Mouse (Mus musculus): ENCODE measurements around the gene Cyp2w1. TPM values are rescaled to one million over a fixed set of nuclear protein-coding genes. Genes with fewer than 3 reads are reported as not detected.
"Not testable (repeated sequence)": the region's sequence is repeated elsewhere in the genome, so short reads cannot be mapped to it uniquely, and the experiment has no call there.

The Cyp2w1 gene
- total RNA-seq, 1 experiment from 2014 or later, result not detected

DNA sequence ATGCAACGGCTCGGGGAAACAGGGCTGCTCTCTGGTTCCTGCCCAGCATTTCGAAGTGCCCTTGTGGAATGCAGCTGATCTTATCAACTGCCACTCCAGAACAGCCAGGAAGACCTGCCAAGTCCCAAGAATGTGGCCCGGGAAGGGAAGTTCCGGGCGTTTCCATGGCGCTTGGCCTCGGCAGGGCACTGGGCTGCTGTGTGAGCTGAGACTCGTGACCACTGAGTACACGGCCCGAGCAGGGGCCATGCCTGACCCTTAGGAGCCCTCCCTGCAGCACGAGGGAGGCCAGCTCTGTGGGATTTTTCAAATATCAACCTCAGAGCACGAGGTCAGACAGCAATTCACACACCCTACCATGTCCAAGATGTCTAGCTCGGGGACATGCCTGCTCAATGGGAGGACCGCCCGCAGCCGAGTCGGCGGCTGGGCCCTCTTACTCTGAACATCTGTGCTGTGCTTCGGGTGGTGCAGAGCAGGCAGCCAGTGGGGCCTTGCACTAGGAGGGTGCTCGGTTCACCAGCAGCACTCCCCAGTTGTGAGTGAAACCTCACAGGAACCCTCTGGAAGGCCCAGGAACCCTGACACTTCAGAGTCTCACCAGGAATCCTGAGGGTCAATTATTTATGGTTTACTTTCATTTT lies 26.7 kb downstream of the Cyp2w1 start:
- no peak for ATAC-seq (replicated peaks; ENCODE audit: insufficient number of reproducible peaks, low FRiP score, low TSS enrichment, poor library complexity, severe bottlenecking)

DNA sequence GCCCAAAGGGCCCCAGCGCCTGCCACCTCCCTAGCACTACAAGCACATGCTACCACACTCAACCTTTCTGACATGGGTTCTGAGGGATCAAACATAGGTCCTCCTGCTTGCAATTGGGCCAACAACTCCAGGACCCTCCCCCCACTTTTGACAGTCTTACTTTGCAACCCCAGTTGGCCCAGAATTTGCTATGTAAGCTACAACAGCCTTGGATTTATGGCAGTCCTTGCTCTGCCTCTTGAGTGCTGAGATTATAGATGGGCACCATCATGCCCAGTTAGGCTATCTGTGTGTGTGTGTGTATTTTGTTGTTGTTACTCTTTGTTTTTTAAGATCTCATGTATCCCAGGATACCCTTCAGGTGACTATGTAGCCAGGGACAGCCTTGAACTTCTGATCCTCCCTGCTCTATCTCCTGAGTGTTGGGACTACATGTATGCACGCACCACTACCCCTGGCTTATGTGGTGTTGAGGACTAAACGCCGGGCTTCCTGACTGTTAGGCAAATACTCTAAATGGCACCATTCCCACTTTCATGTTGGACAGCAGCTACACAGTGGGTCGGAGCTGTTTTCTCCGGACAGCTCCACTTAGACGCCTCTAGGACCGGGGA lies 27.5 kb downstream of the Cyp2w1 start:
- ATAC-seq (replicated peaks; ENCODE audit: insufficient number of reproducible peaks, low FRiP score, low TSS enrichment, poor library complexity, severe bottlenecking), result no peak

GRCm38 (mm10) chr5:139380385-139381248 lies 28.2 kb downstream of the Cyp2w1 start:
- ATAC-seq (replicated peaks; ENCODE audit: insufficient number of reproducible peaks, low FRiP score, low TSS enrichment, poor library complexity, severe bottlenecking), result peak; percentile 59

- no peak for ATAC-seq (replicated peaks; ENCODE audit: insufficient number of reproducible peaks, low FRiP score, low TSS enrichment, poor library complexity, severe bottlenecking)
Measured at GRCm38 (mm10) chr5:139381586-139382513, 29.4 kb downstream of the Cyp2w1 start.

DNA sequence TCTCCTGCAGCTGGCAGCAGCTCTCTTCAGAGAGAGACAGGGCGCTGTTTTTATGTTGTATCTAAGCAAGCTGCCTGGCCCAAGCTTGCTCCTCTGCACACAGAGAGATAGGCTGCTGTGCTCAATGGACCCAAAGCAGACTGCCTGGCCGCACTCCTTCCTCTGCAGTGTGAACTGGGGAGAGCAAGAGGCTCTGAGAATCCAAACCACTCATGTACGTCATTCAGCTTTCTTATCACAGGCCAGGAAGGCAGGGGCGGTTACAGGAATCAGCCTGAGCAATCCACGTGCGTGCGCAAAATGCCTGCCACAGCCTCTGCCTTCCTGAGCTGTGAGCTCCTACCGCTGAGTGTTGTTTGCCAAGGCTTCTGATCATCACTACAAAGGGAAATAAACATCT lies 30.3 kb downstream of the Cyp2w1 start:
- ATAC-seq (replicated peaks; ENCODE audit: insufficient number of reproducible peaks, low FRiP score, low TSS enrichment, poor library complexity, severe bottlenecking), result 0 out of 2 replicates have a peak, but pooled peaks have one; percentile 5

DNA sequence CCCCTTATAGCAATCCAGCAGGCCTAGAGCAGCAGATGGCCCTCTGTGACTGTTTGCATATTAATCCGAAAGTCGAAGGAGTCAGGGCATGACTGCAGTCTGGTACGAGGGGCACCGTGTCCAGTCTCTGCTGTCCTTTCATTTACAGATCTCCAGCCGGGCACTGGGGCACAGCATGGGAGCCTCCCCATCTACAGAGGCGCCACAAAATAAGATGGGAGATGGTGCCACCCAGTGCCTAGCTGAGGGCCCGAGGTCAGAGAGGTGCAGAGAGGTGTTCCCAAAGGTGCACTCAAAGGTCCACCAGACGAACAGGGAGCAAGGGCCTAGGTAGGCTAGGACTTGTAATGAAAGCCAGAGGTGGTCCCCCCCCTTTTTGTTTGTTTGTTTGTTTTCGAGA lies 30.8 kb downstream of the Cyp2w1 start:
- no peak for ATAC-seq (replicated peaks; ENCODE audit: insufficient number of reproducible peaks, low FRiP score, low TSS enrichment, poor library complexity, severe bottlenecking)

DNA sequence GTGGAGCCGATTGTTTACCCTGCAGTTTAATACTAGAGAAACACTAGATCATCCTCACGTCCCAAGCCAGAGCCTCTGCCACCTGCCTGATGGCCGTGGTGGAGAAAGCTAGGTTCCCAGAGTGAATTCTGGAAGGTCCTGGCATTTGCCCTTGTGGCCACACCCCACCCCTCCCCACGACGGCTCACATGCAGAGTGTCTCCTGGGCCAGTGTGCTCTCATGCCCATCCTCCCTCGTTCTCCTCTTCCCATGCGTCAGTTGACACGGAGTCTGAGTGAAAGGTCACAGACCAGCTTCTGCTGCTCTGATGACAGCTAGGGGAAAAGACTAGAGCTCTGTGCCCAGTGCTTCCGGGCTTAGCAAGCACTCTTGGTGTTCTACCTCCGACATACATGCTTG lies 32.1 kb downstream of the Cyp2w1 start:
- no peak for ATAC-seq (replicated peaks; ENCODE audit: insufficient number of reproducible peaks, low FRiP score, low TSS enrichment, poor library complexity, severe bottlenecking)

- no peak for ATAC-seq (replicated peaks; ENCODE audit: insufficient number of reproducible peaks, low FRiP score, low TSS enrichment, poor library complexity, severe bottlenecking)
Measured at GRCm38 (mm10) chr5:139386047-139386446, 33.6 kb downstream of the Cyp2w1 start.

DNA sequence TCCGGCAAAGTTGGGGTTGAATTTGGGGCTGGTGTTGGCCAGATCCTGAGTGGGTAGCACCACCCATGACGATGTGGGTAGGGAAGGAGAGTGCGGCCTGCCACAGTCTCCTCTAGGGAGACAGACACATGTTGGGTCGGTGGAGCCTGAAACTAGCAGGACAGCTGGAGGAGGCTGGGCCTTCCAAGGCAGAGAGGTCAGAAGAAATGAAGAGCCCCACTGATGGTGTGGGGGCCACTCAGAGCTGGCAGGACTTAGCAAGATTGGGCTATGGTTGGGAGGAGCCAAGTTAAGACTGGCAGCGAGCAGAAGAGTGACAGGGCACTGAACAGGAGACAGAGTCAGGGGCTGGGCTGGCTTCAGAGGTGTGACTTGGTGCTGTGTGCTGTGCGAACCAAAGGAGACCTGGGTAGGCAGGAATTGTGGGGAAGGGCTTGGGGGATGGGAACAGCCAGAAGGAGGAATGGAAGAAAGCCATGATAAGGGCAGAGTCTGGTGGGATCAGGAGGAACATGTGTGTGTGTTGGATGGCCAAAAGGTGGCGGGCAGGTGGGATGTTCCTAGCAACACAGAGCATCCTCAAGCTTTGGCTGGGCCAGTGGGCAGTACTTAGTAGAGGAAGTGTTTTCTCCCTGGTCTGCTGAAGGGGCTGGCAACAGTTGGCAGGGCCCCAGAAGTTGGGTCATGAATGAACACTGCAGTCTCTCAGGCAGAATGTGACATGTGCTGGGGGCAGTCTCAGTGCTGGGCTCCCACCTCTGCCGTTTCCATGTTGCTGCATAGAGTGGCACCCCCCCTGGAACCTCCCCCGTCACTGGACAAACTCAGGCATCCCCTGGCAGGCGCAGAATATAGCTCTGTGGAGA lies 35.1 kb downstream of the Cyp2w1 start:
- ATAC-seq (replicated peaks; ENCODE audit: insufficient number of reproducible peaks, low FRiP score, low TSS enrichment, poor library complexity, severe bottlenecking), result no peak

GRCm38 (mm10) chr5:139388195-139388570 lies 35.8 kb downstream of the Cyp2w1 start:
- ATAC-seq (replicated peaks; ENCODE audit: insufficient number of reproducible peaks, low FRiP score, low TSS enrichment, poor library complexity, severe bottlenecking), result no peak

DNA sequence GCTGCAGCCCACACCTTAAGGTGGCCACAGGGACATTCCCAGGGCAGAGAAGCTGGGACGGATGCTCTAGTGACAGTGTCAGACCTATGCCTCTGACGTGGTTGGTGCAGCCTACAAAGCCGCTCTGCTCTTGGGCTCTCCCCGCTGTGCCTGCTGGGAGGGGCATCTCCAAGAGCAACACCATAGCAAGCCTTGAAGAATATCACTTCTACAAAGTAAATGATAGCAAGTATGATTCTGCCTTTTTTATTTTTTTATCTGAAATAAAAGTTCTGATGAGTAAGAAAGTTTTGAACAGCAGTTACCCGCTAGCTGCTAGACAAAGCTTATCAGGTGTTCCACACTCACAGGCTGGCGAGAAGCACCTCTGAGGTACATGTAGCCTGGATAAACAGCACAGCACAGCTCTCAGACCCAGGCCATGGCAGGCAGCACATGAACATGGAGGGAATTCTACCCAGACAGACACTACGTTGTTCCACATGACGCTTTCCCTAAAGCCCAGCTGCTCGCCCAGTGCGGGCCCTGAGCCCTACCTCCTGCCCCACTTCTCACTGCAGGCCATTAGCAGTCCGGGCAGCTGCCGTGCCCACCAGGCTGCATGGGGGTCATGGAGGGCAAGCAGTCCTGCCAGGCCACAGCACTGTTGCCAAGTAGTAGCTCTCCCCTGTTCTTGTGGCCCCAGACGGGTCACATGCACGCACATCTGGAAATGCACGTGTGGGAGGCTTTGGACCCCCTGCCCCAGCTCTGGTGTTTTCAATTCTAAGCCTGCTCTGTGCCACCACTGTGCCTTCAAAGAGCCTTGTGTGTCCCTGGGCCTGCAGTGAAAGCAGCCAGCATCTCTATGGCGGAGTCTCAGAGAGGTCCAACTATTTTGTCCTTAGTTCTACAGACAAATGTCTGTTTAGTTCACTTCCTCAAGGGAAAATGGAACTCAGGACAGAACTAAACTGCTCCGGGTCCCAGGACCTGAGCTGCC lies 36.6 kb downstream of the Cyp2w1 start:
- no peak for ATAC-seq (replicated peaks; ENCODE audit: insufficient number of reproducible peaks, low FRiP score, low TSS enrichment, poor library complexity, severe bottlenecking)

DNA sequence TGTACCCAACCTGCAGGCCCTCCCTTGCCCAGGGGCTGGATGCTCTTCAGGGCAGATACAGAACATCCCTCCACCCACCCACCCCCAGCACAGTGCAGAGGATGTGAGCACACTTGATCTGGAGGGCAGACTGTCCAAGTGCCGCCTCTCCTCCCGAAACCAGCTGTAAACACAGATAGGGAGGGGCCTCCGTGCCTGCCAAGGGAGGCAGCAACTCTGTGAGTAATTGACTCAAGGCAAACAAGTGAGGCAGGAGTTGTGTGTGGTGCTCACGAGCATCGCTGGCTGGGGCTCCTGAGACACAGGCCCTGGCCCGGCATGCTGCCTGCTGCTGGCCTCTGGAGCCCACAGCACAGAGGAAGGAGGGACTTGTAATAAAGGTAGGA lies 37.3 kb downstream of the Cyp2w1 start:
- no peak for ATAC-seq (replicated peaks; ENCODE audit: insufficient number of reproducible peaks, low FRiP score, low TSS enrichment, poor library complexity, severe bottlenecking)

DNA sequence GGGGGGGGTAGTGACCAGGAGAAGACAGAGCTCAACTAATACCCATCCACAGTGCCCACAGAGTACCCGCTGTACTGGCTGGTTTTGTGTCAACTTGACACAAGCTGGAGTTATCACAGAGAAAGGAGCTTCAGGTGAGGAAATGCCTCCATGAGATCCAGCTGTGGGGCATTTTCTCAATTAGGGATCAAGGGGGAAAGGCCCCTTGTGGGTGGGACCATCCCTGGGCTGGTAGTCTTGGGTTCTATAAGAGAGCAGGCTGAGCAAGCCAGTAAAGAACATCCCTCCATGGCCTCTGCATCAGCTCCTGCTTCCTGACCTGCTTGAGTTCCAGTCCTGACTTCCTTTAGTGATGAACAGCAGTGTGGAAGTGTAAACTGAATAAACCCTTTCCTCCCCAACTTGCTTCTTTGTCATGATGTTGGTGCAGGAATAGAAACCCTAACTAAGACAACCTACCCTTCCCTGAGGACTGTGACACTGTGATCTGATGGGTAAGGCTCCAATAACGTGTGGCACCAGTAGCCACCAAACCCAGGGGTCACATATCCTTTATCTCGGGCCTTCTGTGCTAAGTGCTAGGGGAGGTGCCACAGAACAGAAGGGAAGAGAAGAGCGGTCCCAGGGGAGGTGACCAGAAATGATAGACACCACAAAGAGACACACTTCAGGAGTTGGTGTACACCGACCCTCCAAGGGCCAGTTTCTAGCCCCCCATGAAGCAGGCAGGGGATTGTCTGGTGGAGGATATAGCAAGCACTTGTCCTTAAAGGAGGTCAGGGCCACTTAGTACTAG lies 38.1 kb downstream of the Cyp2w1 start:
- not testable (repeated sequence) for ATAC-seq (replicated peaks; ENCODE audit: insufficient number of reproducible peaks, low FRiP score, low TSS enrichment, poor library complexity, severe bottlenecking)

- ATAC-seq (replicated peaks; ENCODE audit: insufficient number of reproducible peaks, low FRiP score, low TSS enrichment, poor library complexity, severe bottlenecking), result no peak
Measured at GRCm38 (mm10) chr5:139391309-139391990, 39.0 kb downstream of the Cyp2w1 start.
